Mouse (Mus musculus): ENCODE data around the gene Ifna7.
"Not testable (repeated sequence)": the region's sequence is repeated elsewhere in the genome, so short reads cannot be mapped to it uniquely, and the experiment has no call there.

Ifna7 gene

GRCm38 (mm10) chr4:88815928-88816327 is at the start of gene Ifna7:
Gene Ifna7 (plus strand): TSS chr4:88816228.
- no peak for DNase-seq

DNA sequence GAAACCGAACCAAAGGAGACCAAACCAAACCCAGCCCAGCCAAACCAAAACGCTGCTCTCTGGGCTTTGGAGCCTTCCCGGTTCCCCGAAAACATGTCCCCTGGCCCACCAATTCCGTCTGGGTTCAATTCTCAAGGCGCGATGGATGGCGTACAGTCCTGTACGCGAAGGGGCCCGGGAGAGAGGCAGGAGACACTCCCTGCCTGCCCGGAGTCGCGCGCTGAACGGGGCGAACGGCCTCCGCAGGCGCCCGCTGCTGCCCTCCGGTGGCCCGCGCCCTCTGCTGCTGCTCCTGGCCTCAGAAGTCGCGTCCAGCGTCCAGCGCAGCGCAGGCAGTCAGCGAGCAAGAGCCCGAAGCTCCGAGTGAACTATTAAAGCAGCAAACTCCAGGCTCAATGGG is 42.5 kb upstream of the Ifna7 start, which contains the start of gene Gm13290:
Gene Gm13290 (plus strand): TSS at position 301 of the 400 bp plus-strand sequence.
- DNase-seq, result not testable (repeated sequence)

GRCm38 (mm10) chr4:88776622-88777021 is 39.4 kb upstream of the Ifna7 start, which contains the start of gene Gm13289:
Gene Gm13289 (plus strand): TSS chr4:88776922.
- DNase-seq, result not testable (repeated sequence)

GRCm38 (mm10) chr4:88779550-88779949 is 36.5 kb upstream of the Ifna7 start, which contains the start of gene Gm13272:
Gene Gm13272 (plus strand): TSS chr4:88779850.
- DNase-seq, result not testable (repeated sequence)

DNA sequence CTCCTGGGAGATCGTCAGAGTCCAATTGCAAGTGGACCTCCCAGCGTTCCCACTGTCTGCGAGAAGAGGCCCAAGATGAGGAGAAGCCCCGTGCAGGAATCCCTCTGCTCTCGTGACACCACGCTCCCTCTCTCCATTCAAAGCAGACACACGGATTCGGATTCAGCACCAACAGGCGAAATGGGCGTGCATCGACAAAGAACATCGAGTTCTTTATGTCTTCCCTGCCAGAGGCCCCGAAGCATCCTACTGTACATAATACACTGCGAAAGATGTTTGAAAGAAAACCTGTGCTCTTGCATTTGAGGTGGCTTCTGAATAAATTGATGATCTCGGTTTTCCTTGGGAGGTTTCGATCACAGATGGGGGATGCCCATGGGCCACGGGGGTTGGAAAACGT is 35.7 kb upstream of the Ifna7 start:
- not testable (repeated sequence) for DNase-seq

DNA sequence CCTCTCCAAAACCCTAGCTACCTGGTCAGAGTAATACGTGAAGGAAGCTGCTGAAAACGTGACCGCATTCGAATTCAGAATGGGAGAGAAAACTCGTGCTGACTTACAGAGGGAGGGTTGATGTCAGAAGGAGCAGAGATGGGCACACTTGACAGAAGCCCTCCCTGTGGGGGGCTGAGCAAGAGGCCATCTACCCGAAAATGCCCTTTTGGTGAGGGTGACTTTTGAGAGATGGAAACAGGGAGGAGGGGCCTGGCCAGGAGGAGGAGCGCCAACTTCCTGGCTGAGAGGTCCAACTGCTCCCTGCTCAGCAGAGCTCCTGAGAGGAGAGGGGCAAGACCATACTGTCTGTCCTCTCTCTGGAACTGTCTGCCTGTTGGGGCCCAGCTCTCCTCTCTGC is 34.2 kb upstream of the Ifna7 start, which contains the start of gene Ifnz:
Gene Ifnz (plus strand): TSS at position 301 of the 400 bp plus-strand sequence.
- not testable (repeated sequence) for DNase-seq

- DNase-seq, result peak; percentile 23 to 24
Measured at GRCm38 (mm10) chr4:88782335-88782734, 33.7 kb upstream of the Ifna7 start.

- not testable (repeated sequence) for DNase-seq
Measured at GRCm38 (mm10) chr4:88785409-88785808, 30.6 kb upstream of the Ifna7 start, which contains the start of gene Gm13276. Gene Gm13276 (plus strand): TSS chr4:88785709.

- DNase-seq, result peak; percentile 78 to 79
Measured at GRCm38 (mm10) chr4:88788402-88788801, 27.6 kb upstream of the Ifna7 start, which contains the start of gene Gm13277. Gene Gm13277 (plus strand): TSS chr4:88788632.

- not testable (repeated sequence) for DNase-seq
Measured at GRCm38 (mm10) chr4:88791250-88791649, 24.8 kb upstream of the Ifna7 start, which contains the start of gene Gm13278. Gene Gm13278 (plus strand): TSS chr4:88791550.

DNA sequence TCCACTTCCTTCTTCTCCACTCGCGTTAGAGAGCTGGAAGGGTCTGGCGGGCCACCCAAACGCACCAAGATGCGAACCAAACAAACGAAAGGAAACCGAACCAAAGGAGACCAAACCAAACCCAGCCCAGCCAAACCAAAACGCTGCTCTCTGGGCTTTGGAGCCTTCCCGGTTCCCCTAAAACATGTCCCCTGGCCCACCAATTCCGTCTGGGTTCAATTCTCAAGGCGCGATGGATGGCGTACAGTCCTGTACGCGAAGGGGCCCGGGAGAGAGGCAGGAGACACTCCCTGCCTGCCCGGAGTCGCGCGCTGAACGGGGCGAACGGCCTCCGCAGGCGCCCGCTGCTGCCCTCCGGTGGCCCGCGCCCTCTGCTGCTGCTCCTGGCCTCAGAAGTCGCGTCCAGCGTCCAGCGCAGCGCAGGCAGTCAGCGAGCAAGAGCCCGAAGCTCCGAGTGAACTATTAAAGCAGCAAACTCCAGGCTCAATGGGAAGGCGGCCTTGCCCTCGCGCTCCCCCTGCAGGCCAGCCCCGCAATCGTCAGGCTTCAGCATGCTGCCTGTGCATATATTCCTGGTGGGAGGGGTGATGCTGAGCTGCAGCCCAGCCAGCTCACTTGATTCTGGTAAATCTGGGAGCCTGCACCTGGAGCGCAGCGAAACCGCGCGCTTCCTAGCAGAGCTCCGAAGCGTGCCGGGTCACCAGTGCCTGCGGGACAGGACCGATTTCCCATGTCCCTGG is 21.9 kb upstream of the Ifna7 start, which contains the start of gene Gm13275:
Gene Gm13275 (plus strand): TSS at position 552 of the 740 bp plus-strand sequence.
- peak; percentile 60 to 71 for DNase-seq

GRCm38 (mm10) chr4:88797097-88797496 is 18.9 kb upstream of the Ifna7 start, which contains the start of gene Gm13279:
Gene Gm13279 (plus strand): TSS chr4:88797397.
- DNase-seq, result not testable (repeated sequence)

DNA sequence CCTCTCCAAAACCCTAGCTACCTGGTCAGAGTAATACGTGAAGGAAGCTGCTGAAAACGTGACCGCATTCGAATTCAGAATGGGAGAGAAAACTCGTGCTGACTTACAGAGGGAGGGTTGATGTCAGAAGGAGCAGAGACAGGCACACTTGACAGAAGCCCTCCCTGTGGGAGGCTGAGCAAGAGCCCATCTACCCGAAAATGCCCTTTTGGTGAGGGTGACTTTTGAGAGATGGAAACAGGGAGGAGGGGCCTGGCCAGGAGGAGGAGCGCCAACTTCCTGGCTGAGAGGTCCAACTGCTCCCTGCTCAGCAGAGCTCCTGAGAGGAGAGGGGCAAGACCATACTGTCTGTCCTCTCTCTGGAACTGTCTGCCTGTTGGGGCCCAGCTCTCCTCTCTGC is 16.7 kb upstream of the Ifna7 start, which contains the start of gene Gm13285:
Gene Gm13285 (plus strand): TSS at position 301 of the 400 bp plus-strand sequence.
- DNase-seq, result not testable (repeated sequence)

DNA sequence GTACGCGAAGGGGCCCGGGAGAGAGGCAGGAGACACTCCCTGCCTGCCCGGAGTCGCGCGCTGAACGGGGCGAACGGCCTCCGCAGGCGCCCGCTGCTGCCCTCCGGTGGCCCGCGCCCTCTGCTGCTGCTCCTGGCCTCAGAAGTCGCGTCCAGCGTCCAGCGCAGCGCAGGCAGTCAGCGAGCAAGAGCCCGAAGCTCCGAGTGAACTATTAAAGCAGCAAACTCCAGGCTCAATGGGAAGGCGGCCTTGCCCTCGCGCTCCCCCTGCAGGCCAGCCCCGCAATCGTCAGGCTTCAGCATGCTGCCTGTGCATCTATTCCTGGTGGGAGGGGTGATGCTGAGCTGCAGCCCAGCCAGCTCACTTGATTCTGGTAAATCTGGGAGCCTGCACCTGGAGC is 13.1 kb upstream of the Ifna7 start, which contains the start of gene Gm13287:
Gene Gm13287 (plus strand): TSS at position 301 of the 400 bp plus-strand sequence.
- not testable (repeated sequence) for DNase-seq

DNA sequence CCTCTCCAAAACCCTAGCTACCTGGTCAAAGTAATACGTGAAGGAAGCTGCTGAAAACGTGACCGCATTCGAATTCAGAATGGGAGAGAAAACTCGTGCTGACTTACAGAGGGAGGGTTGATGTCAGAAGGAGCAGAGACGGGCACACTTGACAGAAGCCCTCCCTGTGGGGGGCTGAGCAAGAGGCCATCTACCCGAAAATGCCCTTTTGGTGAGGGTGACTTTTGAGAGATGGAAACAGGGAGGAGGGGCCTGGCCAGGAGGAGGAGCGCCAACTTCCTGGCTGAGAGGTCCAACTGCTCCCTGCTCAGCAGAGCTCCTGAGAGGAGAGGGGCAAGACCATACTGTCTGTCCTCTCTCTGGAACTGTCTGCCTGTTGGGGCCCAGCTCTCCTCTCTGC is 10.8 kb upstream of the Ifna7 start, which contains the start of gene Gm13288:
Gene Gm13288 (plus strand): TSS at position 301 of the 400 bp plus-strand sequence.
- DNase-seq, result not testable (repeated sequence)

GRCm38 (mm10) chr4:88805761-88806160 is 10.3 kb upstream of the Ifna7 start:
- DNase-seq, result peak; percentile 22 to 40

GRCm38 (mm10) chr4:88819659-88820058 is 3.6 kb downstream of the Ifna7 start, which contains the start of gene Ifna11:
Gene Ifna11 (plus strand): TSS chr4:88819959.
- no peak for DNase-seq

- DNase-seq, result no peak
Measured at GRCm38 (mm10) chr4:88822995-88823394, 7.0 kb downstream of the Ifna7 start.

DNA sequence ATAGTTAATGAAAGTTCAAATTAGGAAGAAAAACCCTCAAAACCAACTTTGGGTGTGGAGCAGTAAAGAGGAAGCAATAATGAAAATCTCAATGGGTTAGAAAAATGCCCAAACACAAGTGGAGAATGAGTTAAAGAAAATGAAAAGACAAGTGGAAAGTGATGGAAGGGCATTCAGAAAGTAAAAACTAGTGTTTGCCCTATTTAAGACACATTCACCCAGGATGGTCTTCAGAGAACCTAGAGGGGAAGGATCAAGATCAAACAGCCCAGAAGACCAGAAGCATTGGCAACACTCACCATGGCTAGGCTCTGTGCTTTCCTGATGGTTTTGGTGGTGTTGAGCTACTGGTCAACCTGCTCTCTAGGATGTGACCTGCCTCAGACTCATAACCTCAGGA is 11.1 kb downstream of the Ifna7 start, which contains the start of gene Ifna6:
Gene Ifna6 (plus strand): TSS at position 301 of the 400 bp plus-strand sequence.
- not testable (repeated sequence) for DNase-seq

DNA sequence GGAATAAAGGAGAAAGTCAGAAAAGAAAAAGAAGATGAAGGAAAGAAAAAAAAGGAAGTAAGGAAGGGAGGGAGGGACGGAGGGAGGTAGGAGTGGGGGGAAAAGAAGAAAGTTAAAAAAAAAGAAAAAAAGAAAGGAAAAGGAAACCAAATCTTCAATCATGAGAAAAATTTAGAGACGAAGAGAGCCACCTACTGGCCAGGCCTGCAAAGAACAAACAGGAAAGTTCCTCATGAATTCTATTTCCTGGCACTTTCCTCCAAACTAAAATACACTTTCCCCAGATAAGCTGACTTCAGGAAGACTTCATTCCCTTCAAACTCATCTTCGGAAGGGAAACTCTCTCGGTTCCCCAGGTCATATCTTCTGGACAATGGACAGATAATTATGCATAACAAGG is 14.5 kb downstream of the Ifna7 start:
- DNase-seq, result no peak

GRCm38 (mm10) chr4:88835225-88835624 is 19.2 kb downstream of the Ifna7 start, which contains the start of gene Ifna5:
Gene Ifna5 (plus strand): TSS chr4:88835525.
- DNase-seq, result not testable (repeated sequence)

DNA sequence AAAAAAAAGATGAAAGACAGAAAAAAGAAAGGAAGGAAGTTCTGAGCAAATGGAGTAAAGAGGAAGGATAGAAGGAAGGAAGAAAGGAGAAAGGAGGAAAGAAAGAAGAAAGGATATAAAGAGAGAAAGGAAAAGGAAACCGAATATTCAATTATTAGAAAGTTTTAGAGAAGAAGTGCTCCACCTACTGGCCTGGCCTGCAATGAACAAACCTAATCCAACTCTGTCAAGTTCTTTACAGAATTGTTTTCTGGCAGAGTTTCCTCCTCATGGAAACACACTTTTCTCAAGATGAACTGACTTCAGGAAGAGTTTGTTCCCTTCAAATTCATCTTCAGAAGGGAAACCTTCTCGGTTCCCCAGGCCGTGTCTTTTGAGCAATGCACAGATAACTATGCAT is 22.8 kb downstream of the Ifna7 start:
- DNase-seq, result no peak

DNA sequence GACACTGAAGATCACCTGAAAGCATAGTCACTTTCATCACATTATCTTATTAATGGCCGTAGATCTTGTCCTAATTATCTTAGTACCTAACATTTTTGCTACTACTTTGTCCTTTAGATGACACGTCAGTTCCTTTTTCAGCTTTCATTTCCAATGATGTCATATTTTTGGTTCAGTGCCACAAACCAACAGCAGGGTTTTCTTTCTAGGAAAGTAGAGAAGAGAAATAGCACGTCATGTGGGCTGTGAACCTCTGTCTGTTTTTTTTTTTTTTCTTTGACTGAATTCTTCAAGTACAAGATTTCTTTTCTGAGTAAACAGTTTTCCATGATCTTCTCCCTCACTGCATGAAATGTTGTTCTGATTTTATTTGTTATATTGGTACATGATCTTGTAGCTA is 24.0 kb downstream of the Ifna7 start:
- no peak for DNase-seq
